Mouse (Mus musculus): ENCODE results near the gene Guca1b. TPM values are rescaled to one million over a fixed set of nuclear protein-coding genes. Genes with fewer than 3 reads are reported as not detected.

Gene Guca1b
- polyA plus RNA-seq, 1 experiment, result 1.2 TPM

GRCm38 (mm10) chr17:47424186-47424585 is 39.0 kb downstream of the Guca1b start:
- no peaks in the 10 kb centered on the region for H3K4me1 ChIP-seq (ENCODE audit: control insufficient read depth, insufficient read depth, low read length)
- no peak overlapping the region for H3K27ac ChIP-seq (ENCODE audit: control insufficient read depth, insufficient read depth, low read depth, low read length, poor library complexity)
- TF ChIP-seq POLR2A (IDR thresholded peaks at IDR 0.05; ENCODE audit: borderline replicate concordance, control insufficient read depth, low read depth, low read length) (no peak), CTCF (IDR thresholded peaks at IDR 0.05; ENCODE audit: control insufficient read depth, insufficient read depth, low read length) (no peak)
- WGBS, result 60% methylated on average over 6 of the region's 6 CpGs
- no peak overlapping the region for H3K4me3 ChIP-seq (replicated peaks; ENCODE audit: control insufficient read depth, low read depth, low read length)

GRCm38 (mm10) chr17:47427316-47427715 is 42.1 kb downstream of the Guca1b start:
- 74% methylated on average over 6 of the region's 6 CpGs for WGBS
- TF ChIP-seq CTCF (IDR thresholded peaks at IDR 0.05; ENCODE audit: control insufficient read depth, insufficient read depth, low read length) (no peak; the same call in 1 of the 2 replicates), POLR2A (IDR thresholded peaks at IDR 0.05; ENCODE audit: borderline replicate concordance, control insufficient read depth, low read depth, low read length) (no peak)
- Histone ChIP-seq H3K4me3 (replicated peaks; ENCODE audit: control insufficient read depth, low read depth, low read length) (no peak overlapping the region), H3K4me1 (ENCODE audit: control insufficient read depth, insufficient read depth, low read length) (no peaks in the 10 kb centered on the region), H3K27ac (ENCODE audit: control insufficient read depth, insufficient read depth, low read depth, low read length, poor library complexity) (no peak overlapping the region)

GRCm38 (mm10) chr17:47428831-47429304 is 43.7 kb downstream of the Guca1b start:
- H3K4me1 ChIP-seq (ENCODE audit: control insufficient read depth, insufficient read depth, low read length), result no peaks in the 10 kb centered on the region
- H3K27ac ChIP-seq (ENCODE audit: control insufficient read depth, insufficient read depth, low read depth, low read length, poor library complexity), result no peak overlapping the region
- H3K4me3 ChIP-seq (replicated peaks; ENCODE audit: control insufficient read depth, low read depth, low read length), result no peak overlapping the region
- 27% methylated on average over 8 of the region's 8 CpGs for WGBS
- TF ChIP-seq CTCF (IDR thresholded peaks at IDR 0.05; ENCODE audit: control insufficient read depth, insufficient read depth, low read length) (no peak), POLR2A (IDR thresholded peaks at IDR 0.05; ENCODE audit: borderline replicate concordance, control insufficient read depth, low read depth, low read length) (no peak)

- WGBS, result 70% methylated on average over 5 of the region's 5 CpGs
- no peaks in the 10 kb centered on the region for H3K4me1 ChIP-seq (ENCODE audit: control insufficient read depth, insufficient read depth, low read length)
Measured at GRCm38 (mm10) chr17:47430815-47431214, 45.6 kb downstream of the Guca1b start.

GRCm38 (mm10) chr17:47436156-47436906 is 51.1 kb downstream of the Guca1b start, which contains the start of gene AI661453:
AI661453 (plus strand) TSS chr17:47436615.
- no peak within 1 kb of the TSS for H3K27ac ChIP-seq (ENCODE audit: control insufficient read depth, insufficient read depth, low read depth, low read length, poor library complexity)
- H3K4me1 ChIP-seq (ENCODE audit: control insufficient read depth, insufficient read depth, low read length), result peaks cover 2% of the 10 kb centered on the region; the same call in 1 of the 2 replicates
- H3K4me3 ChIP-seq (replicated peaks; ENCODE audit: control insufficient read depth, low read depth, low read length), result peak within 1 kb of the TSS; percentile 38
- WGBS, result 1% methylated on average over 45 of the region's 45 CpGs
- no peak for TF ChIP-seq CTCF (IDR thresholded peaks at IDR 0.05; ENCODE audit: control insufficient read depth, insufficient read depth, low read length)
- no peak for TF ChIP-seq POLR2A (IDR thresholded peaks at IDR 0.05; ENCODE audit: borderline replicate concordance, control insufficient read depth, low read depth, low read length)

More at GRCm38 (mm10) chr17:47430815-47431214, 45.6 kb downstream of the Guca1b start:
- Histone ChIP-seq H3K4me3 (replicated peaks; ENCODE audit: control insufficient read depth, low read depth, low read length) (no peak overlapping the region), H3K27ac (ENCODE audit: control insufficient read depth, insufficient read depth, low read depth, low read length, poor library complexity) (no peak overlapping the region)
- no peak for TF ChIP-seq CTCF (IDR thresholded peaks at IDR 0.05; ENCODE audit: control insufficient read depth, insufficient read depth, low read length)
- no peak for TF ChIP-seq POLR2A (IDR thresholded peaks at IDR 0.05; ENCODE audit: borderline replicate concordance, control insufficient read depth, low read depth, low read length)

GRCm38 (mm10) chr17:47436907-47437547 is 51.8 kb downstream of the Guca1b start, which contains the start of gene 1700001C19Rik:
1700001C19Rik (minus strand) TSS chr17:47437376.
- WGBS, result 4% methylated on average over 25 of the region's 25 CpGs
- no peak within 1 kb of the TSS for H3K27ac ChIP-seq (ENCODE audit: control insufficient read depth, insufficient read depth, low read depth, low read length, poor library complexity)
- TF ChIP-seq CTCF (IDR thresholded peaks at IDR 0.05; ENCODE audit: control insufficient read depth, insufficient read depth, low read length) (no peak), POLR2A (IDR thresholded peaks at IDR 0.05; ENCODE audit: borderline replicate concordance, control insufficient read depth, low read depth, low read length) (no peak)

GRCm38 (mm10) chr17:47438611-47439010 is 53.4 kb downstream of the Guca1b start:
- no peak overlapping the region for H3K4me3 ChIP-seq (replicated peaks; ENCODE audit: control insufficient read depth, low read depth, low read length)
- TF ChIP-seq POLR2A (IDR thresholded peaks at IDR 0.05; ENCODE audit: borderline replicate concordance, control insufficient read depth, low read depth, low read length) (no peak), CTCF (IDR thresholded peaks at IDR 0.05; ENCODE audit: control insufficient read depth, insufficient read depth, low read length) (no peak)
- peaks cover 2% of the 10 kb centered on the region; the same call in 1 of the 2 replicates for H3K4me1 ChIP-seq (ENCODE audit: control insufficient read depth, insufficient read depth, low read length)
- WGBS, result 56% methylated on average over 6 of the region's 6 CpGs
- no peak overlapping the region for H3K27ac ChIP-seq (ENCODE audit: control insufficient read depth, insufficient read depth, low read depth, low read length, poor library complexity)

More at GRCm38 (mm10) chr17:47436907-47437547, 51.8 kb downstream of the Guca1b start, which contains the start of gene 1700001C19Rik:
- H3K4me1 ChIP-seq (ENCODE audit: control insufficient read depth, insufficient read depth, low read length), result peaks cover 2% of the 10 kb centered on the region; the same call in 1 of the 2 replicates
- peak within 1 kb of the TSS; percentile 38 for H3K4me3 ChIP-seq (replicated peaks; ENCODE audit: control insufficient read depth, low read depth, low read length)

All from bone marrow, adult 2 months (tissue).